Mouse (Mus musculus) urinary bladder, postnatal 4 days (tissue): ENCODE results near the gene Glmn.
A peak's percentile ranks its signal among the peaks of the same experiment; 100 is the strongest.

Experiments
- DNase-seq, 2 experiments: peaks; one replicate each; pipeline ENCODE4 v3.0.0; 2021 to 2022; ENCODE audit warnings: low spot score in 2 of 2

Glmn gene

DNA sequence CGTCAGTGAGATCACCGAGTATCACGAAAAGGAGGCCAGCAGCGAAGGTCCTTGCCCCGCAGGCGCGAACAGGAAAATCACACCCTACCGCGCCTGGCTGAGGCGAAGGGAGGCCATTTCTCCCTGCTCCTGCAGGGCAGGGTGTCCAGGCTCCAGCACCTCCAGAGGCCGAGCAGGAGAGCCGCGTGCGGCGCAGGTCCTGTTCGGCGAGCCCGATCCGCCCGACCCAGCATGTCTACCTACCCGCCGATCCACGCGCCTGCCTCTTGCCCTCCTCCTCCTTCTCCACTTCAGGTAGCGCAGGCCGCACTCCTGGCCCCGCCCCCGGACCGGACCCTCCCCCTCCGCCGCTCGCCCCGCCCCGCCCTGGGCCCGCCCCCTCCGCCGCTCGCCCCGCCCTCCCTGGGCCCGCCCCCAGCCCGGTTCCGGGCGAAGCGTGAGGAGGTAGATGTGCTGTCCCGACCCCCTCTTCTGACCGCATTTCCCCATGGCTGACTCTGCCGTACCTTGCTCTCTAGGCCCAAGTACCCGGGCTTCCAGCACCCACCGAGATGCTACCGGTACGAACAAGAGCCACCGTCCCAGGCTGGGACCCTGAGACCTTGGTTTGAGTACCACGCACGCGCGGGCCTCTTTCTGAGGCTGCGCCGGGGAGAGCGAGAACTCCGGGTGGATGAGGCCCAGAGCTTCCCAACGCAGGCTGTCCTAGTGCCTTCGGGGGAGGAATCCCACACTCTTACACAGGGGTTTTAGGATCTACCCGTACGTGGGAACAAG is at the start of gene Glmn, which contains the start of gene Rpap2:
Glmn (minus strand) TSS at position 588 of the 777 bp plus-strand sequence.
Rpap2 (plus strand) TSS at position 73 of the 777 bp plus-strand sequence.
- DNase-seq, result peak; percentile 81 to 82

DNA sequence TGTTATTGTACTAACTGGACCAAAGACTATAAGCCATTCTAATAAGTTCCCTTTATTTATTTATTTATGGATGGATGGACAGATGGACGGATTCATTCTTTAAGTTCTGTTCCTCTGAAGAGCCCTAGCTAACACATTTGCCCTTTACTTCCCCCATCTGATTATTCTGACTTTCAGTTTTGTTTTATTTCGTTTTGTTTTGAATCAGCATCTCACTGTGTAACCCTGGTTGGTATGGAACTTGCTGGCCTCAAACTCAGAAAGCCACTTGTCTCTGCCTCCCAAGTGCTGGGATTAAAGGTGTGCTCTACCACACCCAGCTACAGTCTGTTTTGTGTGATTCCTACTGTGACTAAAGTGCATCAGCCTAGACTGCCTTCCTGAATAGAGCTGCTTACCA is 48.2 kb upstream of the Glmn start:
- no peak for DNase-seq

DNA sequence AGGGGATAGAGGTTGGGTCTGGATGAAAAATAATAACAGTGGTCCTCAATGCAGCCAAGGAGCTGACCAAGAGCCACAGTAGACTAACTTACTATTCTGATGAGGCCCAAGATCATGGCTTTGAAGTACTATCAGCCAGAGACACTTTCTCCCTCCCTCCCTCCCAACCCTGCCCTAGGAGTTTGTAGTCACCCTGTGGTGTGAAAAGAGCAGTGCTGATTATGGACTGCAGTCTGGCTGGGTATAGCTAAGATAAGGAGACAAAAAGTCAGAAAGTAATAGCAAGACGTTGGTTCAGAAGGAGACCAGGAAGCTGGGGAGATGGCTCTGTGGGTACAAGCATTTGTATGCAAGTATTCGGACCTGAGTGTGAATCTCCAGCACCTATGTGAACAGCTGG is 46.9 kb upstream of the Glmn start:
- DNase-seq, result no peak

DNA sequence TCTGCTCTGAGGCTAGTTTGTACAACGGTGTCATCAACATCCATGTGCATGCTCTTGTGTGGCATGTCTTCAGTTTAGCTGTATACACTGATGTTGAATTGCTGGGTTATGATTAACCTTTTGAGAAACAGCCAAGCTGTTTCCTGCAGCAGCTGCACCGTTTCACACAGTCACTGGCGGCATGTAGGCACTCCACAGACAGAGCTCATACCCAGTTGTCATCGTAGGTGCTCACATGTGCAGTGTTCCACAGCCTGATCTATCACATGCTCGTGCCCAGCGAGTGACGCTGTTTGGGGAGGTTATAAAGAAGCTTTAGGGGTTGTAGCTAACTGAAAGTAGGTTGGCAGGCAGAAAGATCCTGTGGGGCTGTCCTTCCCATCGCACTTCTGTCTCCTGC is 40.7 kb upstream of the Glmn start:
- no peak for DNase-seq

DNA sequence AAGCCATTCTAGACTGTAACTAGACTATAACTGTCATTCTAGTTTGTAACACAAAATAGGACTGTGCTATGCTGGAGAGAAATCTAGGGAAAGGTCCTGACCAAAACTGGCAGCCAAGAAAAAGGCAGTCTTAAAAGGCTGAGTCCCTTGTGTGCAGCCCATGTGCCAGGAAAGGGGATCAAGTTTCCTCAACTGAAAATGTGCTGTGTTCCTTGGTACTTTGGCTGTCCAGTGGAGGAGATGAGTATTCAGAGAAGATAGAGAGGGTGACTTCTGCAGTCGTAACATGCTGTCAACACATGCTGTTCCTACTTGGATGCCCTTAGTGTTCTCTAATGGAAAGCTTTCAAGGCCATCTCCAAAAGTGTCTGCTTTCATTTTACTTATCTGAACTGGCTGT is 39.4 kb upstream of the Glmn start:
- no peak for DNase-seq

DNA sequence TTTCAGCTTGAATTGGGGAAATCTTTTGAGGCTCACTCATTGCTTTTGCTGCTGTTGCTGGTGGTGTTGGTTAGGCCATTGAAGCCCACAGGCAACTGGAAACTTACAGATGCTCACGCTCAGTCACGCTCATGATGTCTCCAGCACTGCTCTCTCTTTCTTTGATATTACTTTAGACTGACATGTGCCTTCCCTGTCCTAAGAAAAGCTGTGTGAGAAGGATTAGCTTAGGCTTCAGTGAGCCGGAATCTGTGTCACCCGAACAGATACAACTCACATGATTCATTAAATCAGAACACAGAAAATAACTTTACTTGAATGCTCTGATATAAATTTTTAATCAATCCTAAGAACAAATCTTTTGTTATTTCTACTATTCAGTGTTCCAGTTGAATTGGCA is 36.0 kb upstream of the Glmn start:
- DNase-seq, result no peak

DNA sequence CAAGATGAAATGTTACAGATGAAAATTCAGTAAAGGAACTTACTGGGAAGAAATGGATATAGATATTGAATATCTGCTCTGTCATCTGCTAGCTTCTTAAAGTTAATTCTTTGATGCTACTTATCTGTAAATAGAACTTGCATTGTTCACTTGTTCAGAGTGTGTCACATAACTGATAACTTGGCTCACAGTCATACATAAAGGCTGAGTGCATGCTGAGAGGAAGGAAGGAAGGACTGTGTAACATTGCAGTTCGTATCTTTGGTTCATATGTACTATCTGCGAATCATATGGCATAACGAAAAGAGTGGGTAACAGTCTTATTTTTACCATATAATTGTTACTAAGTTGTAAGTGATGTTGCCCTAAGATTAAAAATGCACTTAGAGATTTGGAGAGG is 23.6 kb upstream of the Glmn start:
- DNase-seq, result no peak

DNA sequence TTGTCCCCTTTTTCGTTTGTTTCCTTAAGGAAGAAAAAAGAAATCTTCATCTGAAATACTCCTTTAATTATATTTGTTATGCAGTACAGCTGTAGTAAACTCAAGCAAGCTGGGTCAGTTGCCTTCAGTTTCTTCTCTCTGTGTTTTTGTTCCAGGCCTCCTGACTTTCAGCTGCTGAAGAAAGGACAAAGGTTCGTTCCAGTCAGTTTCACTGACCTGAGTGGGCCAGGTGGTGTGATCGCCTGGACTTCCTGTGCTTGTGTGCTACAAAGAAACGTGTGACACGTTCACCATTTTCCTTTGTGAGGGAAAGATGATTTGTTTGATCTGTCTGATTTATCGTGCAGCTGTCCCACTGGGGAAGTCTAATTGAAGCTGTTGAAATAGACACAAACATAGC is 20.3 kb upstream of the Glmn start:
- peak in 1 of 2 experiments; percentile 7 for DNase-seq

DNA sequence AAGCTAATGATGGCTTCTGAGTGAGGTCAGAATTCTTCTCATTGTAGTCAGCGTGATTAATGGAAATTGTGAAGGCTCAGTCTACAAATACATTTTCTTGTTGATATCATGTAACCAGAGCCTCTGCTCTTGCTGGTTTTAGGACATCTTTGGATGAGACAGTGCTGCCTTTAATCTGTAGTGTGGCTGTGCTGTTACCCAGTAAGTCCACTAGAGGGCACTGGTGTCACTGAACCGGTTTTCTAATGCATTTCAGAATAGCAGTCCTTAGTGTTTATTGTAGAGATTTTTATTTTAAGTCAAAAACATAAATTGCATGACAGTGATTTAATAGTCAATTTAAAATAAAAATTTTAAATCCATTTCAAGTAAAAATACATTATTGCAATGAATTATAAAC is 13.5 kb upstream of the Glmn start:
- DNase-seq, result no peak

DNA sequence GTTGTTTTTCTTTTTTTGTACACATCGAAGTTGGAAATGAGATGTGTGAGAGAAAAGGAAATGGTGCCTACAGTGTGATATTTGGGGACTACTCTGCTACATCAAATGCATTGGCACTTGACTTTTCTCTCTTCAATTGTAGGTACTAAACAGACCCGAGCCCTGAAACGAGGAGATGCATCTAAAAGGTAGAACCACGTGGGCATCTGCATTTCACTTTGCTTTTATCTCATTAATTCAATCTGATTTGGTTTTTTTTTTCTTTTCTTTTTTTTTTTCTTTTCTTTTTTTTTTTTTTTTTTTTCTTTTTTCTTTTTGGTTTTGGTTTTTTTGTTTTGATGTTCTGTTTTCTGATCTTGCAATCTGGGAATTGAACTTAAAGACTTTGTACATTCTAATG is 692 bp upstream of the Glmn start:
- no peak for DNase-seq

DNA sequence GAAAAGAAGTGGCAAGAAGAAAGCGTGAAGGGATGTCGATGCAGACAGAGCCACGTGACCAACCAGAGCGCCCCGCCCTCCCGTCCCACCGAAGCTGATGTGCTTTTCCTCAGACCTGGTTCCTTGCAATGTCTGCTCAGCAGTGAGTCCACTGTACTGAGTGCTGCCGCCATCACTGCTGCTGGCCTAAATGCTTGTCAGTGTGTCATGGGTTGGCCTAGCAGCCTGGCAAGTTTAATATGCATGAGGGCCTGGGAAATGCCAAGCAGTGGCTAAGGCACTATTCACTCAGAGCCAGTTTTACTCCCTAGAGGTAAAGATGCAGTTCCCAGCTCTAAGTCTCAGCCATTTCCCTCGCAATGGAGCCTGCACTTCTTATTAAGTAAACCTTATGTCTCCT is 28.5 kb downstream of the Glmn start:
- no peak for DNase-seq

DNA sequence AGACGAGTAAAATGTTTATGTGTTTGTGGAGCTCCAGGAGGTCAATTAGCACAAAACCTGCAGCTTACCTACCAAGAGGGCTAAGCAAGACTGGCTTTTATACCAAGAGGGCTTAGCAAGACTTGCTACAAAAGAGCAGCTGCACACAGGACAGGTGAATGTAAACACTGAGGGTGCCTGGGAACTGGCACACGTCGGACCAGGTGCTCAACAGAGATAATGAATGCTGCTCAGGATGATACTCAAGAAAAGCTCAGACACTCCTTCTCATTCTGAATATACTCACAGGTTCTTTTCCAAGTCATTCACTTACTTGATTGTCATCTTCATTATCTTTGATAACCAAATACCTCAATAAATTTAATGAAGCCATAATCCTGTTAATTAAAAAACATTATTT is 40.7 kb downstream of the Glmn start:
- no peak for DNase-seq

DNA sequence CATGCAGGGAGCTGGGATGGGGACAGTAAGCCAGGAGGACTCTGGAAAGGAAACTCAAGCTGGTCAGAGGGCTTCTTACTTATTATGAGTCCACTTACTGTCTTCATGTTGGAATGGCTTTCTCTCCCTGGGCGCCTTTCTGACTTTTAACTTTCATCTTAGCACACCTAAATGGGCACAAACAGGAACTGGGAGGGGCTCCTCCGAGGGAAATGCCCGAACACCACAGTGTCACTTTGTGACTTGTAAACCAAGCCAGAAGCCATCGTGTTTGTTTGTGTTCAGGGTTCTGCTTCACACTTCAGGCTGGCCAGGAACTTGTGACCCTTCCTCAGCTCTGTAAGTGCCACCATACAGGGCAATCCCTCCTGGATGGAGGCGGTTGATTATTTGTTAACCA is 43.4 kb downstream of the Glmn start:
- no peak for DNase-seq

DNA sequence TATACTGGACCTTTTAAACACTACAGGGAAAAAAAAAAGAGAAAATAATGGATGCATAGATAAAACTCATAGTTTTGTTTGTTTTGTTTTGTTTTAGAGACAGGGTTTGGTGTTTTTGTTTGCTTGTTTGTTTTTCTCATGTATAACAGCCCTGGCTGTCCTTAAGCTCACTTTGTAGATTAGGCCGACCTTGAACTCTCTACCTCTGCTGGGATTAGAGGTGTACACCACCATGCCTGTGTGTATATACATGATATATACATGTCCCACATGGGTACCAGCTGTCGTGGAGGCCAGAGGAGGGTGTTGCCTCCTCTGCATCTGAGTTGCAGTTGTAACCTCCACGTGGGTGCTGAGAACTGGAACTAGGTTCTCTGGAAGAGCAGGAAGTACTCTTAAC is 49.2 kb downstream of the Glmn start:
- no peak for DNase-seq

DNA sequence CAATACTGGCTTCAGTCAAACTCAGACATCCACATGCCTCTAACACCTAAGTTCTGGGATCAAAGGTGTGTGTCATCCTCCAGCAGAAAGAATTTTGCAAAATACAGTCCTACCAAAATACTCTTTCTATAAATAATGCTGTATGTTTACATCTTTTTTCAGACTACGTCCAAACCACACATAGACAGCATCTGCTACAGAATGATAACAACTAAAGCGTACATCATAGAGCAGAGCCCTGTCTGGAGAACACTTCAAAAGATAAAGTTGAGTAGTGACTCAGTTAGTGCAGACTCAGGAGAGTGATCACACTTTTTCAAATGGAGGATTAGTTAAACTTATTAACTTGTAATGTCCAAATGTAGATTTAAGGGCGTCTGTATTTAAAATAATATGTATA is 49.7 kb downstream of the Glmn start:
- no peak for DNase-seq

DNA sequence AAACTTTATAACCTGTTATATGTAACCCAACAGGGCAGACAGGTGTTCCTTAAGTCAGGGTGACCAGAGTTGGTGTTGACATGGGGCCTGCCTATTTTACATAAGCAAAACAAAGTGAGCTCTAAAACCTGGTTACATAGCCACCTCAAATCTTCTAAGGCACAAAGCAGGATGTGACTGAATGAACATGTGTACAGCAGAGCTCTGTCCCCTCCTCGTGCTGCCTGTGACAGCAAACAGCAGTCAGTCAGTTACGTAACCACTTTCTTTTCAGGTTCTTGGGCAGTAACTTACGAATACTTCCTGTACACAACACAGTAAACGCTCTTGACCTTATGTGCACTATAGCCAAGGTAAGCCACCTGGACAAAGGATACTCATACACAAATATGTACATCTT is 51.8 kb downstream of the Glmn start:
- no peak for DNase-seq

DNA sequence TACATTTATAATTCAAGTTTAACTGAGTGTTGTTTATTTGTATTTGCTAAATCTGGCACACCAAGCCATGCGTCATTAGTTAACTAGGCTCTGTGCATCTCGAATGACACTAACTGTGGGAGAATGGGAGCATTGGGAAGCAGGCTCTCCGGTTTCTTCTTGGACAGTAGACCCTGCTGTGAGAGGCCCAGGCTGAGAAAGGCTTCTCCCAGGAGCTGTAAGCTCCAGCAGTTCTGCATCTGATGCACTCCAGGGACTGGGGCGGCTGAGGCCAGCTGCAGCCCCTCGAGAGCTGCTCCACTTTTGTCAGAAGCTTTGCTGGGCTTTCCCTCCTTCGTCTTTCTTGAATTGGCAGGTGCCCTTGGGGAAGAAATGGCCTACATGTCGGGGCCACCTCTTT is 56.0 kb downstream of the Glmn start:
- no peak for DNase-seq

DNA sequence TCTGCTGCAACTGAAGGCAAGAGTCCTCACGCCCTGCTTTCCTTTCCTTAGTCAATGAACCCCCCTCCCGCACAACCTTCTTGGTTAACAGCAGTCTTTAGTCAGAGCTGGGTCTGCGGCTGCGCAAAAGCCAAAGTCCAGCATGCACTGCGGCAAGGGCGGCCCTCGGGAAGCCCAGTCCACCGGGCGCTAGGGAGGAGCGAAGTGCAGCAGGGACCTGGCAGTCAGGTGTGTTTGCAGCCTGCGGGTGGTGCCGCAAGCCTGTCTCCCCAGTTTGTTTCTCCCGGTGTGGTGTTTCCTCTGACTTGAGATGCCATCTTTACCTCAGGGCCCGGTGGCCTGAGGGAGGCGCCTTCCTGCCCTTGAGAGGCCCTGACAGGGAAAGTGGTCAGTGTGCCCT is 63.1 kb downstream of the Glmn start, which contains the start of gene 1700028K03Rik:
1700028K03Rik (plus strand) TSS at position 129 of the 400 bp plus-strand sequence.
- no peak for DNase-seq

DNA sequence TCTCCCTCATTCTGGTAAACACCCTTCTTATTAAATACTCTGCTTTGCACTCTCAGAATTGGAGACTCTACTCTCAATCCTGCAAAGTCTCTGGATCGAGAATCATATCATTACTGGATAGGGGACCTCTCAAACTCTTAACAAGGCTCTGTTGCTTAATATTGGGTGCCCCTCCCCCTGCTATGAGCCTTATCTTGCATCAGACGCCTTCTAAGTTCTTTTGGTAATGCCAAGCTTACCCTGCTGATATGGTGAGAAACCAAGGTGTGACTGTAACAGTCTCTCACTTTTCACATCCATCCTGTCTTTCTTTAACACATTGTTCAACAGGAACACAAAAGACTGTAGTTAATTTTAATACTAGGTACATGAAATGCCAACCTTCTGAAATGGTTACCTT is 64.1 kb downstream of the Glmn start:
- DNase-seq, result no peak

DNA sequence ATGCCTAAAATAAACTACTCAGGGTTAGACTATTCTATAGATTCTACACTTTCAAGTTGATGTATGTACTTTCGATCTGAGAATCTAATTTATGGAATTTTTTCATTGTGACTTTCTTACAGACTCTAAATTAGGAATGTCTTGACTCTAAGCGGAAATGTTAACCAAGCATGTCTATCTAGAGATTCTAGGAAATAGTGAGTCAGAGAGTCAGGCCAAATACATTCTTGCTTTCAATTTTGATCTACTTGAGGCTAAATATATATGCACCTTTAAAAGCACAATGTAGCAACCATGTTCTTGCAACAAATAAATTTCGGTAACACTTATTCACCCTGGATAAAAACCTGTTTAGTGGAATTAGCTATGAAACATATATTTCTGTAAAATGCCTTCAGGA is 68.8 kb downstream of the Glmn start:
- no peak for DNase-seq

DNA sequence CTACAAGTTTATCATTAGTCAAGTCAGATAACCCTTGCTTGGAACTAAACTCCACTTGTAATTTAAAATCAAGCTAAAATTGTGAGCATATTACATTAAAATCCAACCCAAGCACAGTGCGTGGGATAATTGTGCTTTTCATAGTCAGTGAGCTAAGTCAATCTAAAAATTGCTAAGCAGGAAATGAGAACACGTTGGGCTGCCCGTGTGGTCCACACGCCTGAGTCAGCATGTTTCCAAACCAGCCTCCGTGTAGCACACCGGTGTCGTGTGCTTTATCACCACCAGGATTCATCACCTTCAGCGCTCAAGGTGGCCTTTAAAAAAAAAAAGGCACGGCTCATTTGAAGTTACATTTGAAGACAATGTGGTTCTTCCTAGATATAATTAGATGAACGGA is 73.4 kb downstream of the Glmn start:
- DNase-seq, result no peak

DNA sequence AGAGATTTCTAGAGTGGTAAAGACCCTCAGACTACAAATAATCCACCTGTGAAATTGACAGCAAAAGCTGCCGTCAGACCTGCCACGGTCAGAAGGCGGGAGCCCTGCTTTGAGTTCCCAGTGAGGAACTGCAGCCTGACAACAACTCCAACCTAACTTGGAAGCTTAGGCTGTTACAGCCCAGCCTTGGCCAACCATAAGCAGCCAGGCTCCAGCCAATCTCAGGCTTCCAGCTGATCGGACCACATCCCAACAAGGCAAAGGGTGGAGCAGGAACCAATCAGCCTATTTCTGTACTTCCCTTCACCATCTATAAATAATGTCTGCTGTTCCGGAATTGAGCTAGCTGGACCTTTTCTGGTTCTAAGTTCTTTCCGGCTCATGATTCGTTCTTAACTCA is 75.8 kb downstream of the Glmn start:
- no peak for DNase-seq

DNA sequence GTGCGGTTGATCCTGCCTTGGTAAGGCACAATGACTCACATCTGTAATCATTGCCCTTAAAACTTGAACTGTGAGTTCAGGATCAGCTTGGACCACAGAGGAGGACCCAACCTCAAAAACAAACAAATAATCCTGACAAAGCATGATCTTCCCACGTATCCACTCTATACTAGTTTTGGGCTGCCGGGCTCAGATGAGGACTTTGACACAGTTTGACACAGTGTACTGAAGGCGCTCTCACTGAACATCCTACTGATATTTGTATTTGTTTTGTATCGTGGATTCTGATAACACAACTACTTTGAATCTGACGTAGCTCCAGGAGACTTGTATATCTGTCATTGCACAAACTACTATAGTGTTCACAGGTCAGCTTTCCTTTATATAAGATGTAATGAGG is 76.3 kb downstream of the Glmn start:
- DNase-seq, result no peak

DNA sequence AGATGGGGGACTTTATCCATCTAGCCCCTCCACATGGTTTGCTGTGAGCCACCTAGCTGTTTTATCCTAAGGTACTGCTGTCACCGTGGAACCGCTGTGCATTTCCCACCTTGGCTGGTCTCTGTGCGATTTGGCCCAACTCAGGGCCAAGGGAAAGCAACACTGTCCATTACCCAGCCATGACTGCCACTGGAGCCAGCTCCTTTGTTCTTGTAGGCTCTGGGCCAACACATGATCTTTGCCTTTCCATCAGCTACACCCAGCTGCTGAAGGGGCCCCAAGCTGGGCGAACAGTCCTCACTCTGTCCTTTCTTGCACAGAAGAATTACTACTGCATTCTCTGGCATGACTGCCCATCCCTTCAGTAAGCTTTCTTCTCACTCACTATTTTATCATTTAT is 79.1 kb downstream of the Glmn start:
- no peak for DNase-seq
